Mouse (Mus musculus): ENCODE results near the gene 9530003J23Rik.
"Not testable (repeated sequence)": the region's sequence is repeated elsewhere in the genome, so short reads cannot be mapped to it uniquely, and the experiment has no call there.

The 9530003J23Rik gene

GRCm38 (mm10) chr10:117238603-117239002 lies at the start of gene 9530003J23Rik:
Gene 9530003J23Rik (minus strand): TSS chr10:117238703.
- no peak for DNase-seq (ENCODE audit: low spot score)

- DNase-seq (ENCODE audit: low spot score), result no peak
These were observed 48.8 kb upstream of the 9530003J23Rik start for GRCm38 (mm10) chr10:117287226-117287850.

- no peak for DNase-seq (ENCODE audit: low spot score)
These were observed 48.0 kb upstream of the 9530003J23Rik start for GRCm38 (mm10) chr10:117286366-117286970.

- DNase-seq (ENCODE audit: low spot score), result not testable (repeated sequence)
These were observed 47.1 kb upstream of the 9530003J23Rik start for GRCm38 (mm10) chr10:117285584-117285983.

GRCm38 (mm10) chr10:117284578-117285520 lies 46.3 kb upstream of the 9530003J23Rik start:
- no peak for DNase-seq (ENCODE audit: low spot score)

GRCm38 (mm10) chr10:117283871-117284577 lies 45.5 kb upstream of the 9530003J23Rik start:
- DNase-seq (ENCODE audit: low spot score), result no peak

GRCm38 (mm10) chr10:117283196-117283595 lies 44.7 kb upstream of the 9530003J23Rik start:
- DNase-seq (ENCODE audit: low spot score), result not testable (repeated sequence)

- DNase-seq (ENCODE audit: low spot score), result no peak
These were observed 44.0 kb upstream of the 9530003J23Rik start for GRCm38 (mm10) chr10:117282551-117282950.

- DNase-seq (ENCODE audit: low spot score), result no peak
These were observed 43.5 kb upstream of the 9530003J23Rik start, which contains the start of gene Lyz2 for GRCm38 (mm10) chr10:117282049-117282448. Gene Lyz2 (minus strand): TSS chr10:117282321.

GRCm38 (mm10) chr10:117281381-117281920 lies 42.9 kb upstream of the 9530003J23Rik start:
- no peak for DNase-seq (ENCODE audit: low spot score)

- no peak for DNase-seq (ENCODE audit: low spot score)
These were observed 41.5 kb upstream of the 9530003J23Rik start for GRCm38 (mm10) chr10:117280000-117280399.

GRCm38 (mm10) chr10:117278510-117278909 lies 40.0 kb upstream of the 9530003J23Rik start:
- not testable (repeated sequence) for DNase-seq (ENCODE audit: low spot score)

GRCm38 (mm10) chr10:117277779-117278178 lies 39.3 kb upstream of the 9530003J23Rik start:
- not testable (repeated sequence) for DNase-seq (ENCODE audit: low spot score)

GRCm38 (mm10) chr10:117275681-117276369 lies 37.3 kb upstream of the 9530003J23Rik start:
- no peak for DNase-seq (ENCODE audit: low spot score)

GRCm38 (mm10) chr10:117274645-117275044 lies 36.1 kb upstream of the 9530003J23Rik start:
- not testable (repeated sequence) for DNase-seq (ENCODE audit: low spot score)

- DNase-seq (ENCODE audit: low spot score), result no peak
These were observed 33.5 kb upstream of the 9530003J23Rik start for GRCm38 (mm10) chr10:117272023-117272422.

GRCm38 (mm10) chr10:117259870-117260269 lies 21.4 kb upstream of the 9530003J23Rik start:
- no peak for DNase-seq (ENCODE audit: low spot score)

GRCm38 (mm10) chr10:117235866-117236265 lies 2.6 kb downstream of the 9530003J23Rik start:
- DNase-seq (ENCODE audit: low spot score), result no peak

GRCm38 (mm10) chr10:117234825-117235224 lies 3.7 kb downstream of the 9530003J23Rik start:
- no peak for DNase-seq (ENCODE audit: low spot score)

- no peak for DNase-seq (ENCODE audit: low spot score)
These were observed 8.7 kb downstream of the 9530003J23Rik start for GRCm38 (mm10) chr10:117229826-117230225.

- no peak for DNase-seq (ENCODE audit: low spot score)
These were observed 12.5 kb downstream of the 9530003J23Rik start for GRCm38 (mm10) chr10:117226002-117226401.
